Mouse (Mus musculus): ENCODE measurements at regions not wholly inside any gene's neighbourhood (a gene's known extent, or its start where the extent isn't known, plus 50 kb on each side); places are given as distances from the start of the nearest gene placed in this dataset.

DNA sequence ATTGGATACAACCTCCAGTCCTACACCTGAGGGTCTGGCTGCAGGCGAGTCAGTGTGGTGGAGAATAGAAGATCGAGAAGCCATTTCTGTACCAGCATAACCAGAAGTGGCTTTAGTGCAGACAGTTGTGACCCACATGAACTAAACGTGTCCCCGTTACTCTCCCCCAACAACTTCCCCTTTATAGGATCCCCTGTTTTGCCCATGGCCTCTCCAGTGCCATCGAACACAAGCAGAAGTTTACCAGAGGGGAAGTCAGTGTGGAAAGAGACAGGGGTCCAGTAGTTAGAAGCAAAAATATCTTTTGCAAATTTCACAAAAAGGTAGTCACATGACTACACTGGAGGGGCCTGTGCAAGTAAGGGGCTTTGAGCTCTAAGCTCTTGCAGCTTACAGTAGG lies 83.4 kb upstream of the Itga6 start:
- H3K36me3 ChIP-seq (ENCODE audit: control insufficient read depth, insufficient read depth, low read length, poor library complexity, severe bottlenecking), result no peaks in the 10 kb centered on the region
- H3K4me3 ChIP-seq (ENCODE audit: insufficient read depth in 1 of 2, low read depth in 1 of 2, low read length in 2 of 2, poor library complexity in 1 of 2, severe bottlenecking in 1 of 2), result no peak overlapping the region
- H3K9ac ChIP-seq (ENCODE audit: insufficient read depth, low read depth, low read length, poor library complexity, severe bottlenecking), result no peak overlapping the region
- H3K9me3 ChIP-seq (ENCODE audit: control insufficient read depth, insufficient read depth, low read depth, low read length), result no peaks in the 10 kb centered on the region
- H3K27ac ChIP-seq (ENCODE audit: insufficient read depth, low read depth, low read length, poor library complexity, severe bottlenecking), result no peak overlapping the region
- H3K4me1 ChIP-seq (ENCODE audit: control insufficient read depth in 2 of 2, insufficient read depth in 2 of 2, low read length in 2 of 2, poor library complexity in 1 of 2), result peaks cover 9 to 10% of the 10 kb centered on the region in 2 experiments; a peak in 3 of 4 replicates
- DNase-seq (ENCODE audit: low read depth, low spot score), result no peak
- in situ Hi-C loops (cut with MboI; ENCODE audit: low sequenced_read_pairs in 2 of 2, unreplicated experiment in 2 of 2), result no loop called here
- TF ChIP-seq ZNF384 (IDR thresholded peaks at IDR 0.05; ENCODE audit: low read depth, low read length) (no peak), ZC3H11A (IDR thresholded peaks at IDR 0.05; ENCODE audit: borderline replicate concordance, low read depth, low read length) (no peak)

DNA sequence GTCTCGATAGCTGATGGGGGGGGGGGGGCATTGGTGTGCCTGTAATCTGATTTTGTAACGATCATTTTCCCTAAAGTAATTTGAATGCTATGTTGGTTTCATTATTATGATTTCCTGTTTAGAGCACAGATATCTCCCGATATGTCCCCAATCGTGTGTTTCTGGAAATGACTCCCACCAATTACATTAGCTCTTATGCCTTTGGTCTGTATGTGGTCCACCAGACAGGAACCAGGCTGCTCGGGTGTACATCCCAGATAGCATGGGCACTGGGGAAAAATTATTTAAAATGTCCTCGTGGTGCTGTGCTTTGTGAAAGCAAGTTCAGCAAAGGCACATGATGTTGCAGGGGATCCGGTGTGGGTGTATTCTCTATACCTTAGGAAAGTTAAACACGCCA lies 82.0 kb upstream of the Itga6 start:
- TF ChIP-seq CHD2 (IDR thresholded peaks at IDR 0.05; ENCODE audit: low read depth, low read length) (no peak), HCFC1 (IDR thresholded peaks at IDR 0.05; ENCODE audit: borderline replicate concordance, insufficient read depth, low read length) (no peak), ZC3H11A (IDR thresholded peaks at IDR 0.05; ENCODE audit: borderline replicate concordance, low read depth, low read length) (no peak), MAFK (IDR thresholded peaks at IDR 0.05; ENCODE audit: insufficient read depth, low read depth, low read length) (no peak), ZNF384 (IDR thresholded peaks at IDR 0.05; ENCODE audit: low read depth, low read length) (no peak)
- DNase-seq (ENCODE audit: low read depth, low spot score), result no peak
- Histone ChIP-seq H3K4me3 (ENCODE audit: insufficient read depth in 1 of 2, low read depth in 1 of 2, low read length in 2 of 2, poor library complexity in 1 of 2, severe bottlenecking in 1 of 2) (no peak overlapping the region), H3K9me3 (ENCODE audit: control insufficient read depth, insufficient read depth, low read depth, low read length) (no peaks in the 10 kb centered on the region), H3K9ac (ENCODE audit: insufficient read depth, low read depth, low read length, poor library complexity, severe bottlenecking) (no peak overlapping the region), H3K36me3 (ENCODE audit: control insufficient read depth, insufficient read depth, low read length, poor library complexity, severe bottlenecking) (no peaks in the 10 kb centered on the region), H3K4me1 (ENCODE audit: control insufficient read depth in 2 of 2, insufficient read depth in 2 of 2, low read length in 2 of 2, poor library complexity in 1 of 2) (peaks cover 0 to 6% of the 10 kb centered on the region in 2 experiments; a peak in 1 of 4 replicates), H3K27ac (ENCODE audit: insufficient read depth, low read depth, low read length, poor library complexity, severe bottlenecking) (no peak overlapping the region)
- in situ Hi-C loops (cut with MboI; ENCODE audit: low sequenced_read_pairs in 2 of 2, unreplicated experiment in 2 of 2), result no loop called here

DNA sequence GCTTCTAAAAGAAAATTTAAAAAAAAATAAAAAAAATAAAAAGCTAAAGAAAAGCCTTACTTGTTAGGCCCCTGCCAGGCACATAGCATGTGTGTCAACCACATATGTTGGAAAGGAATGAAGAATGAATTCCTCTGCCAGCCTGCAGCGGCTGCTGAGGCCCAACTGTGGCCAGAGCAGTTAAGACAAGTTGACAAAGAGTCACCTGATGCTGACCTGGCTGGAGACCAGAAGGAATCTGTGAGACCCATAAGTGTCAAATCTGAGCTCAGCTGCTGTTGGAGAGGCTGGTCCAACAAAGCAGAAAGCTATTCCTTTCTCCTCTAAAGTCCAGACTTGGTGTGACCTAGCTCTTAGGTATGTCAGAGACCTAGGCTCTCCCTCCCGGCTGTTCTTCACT lies 78.5 kb upstream of the Itga6 start:
- no peak for DNase-seq (ENCODE audit: low read depth, low spot score)
- in situ Hi-C loops (cut with MboI; ENCODE audit: low sequenced_read_pairs in 2 of 2, unreplicated experiment in 2 of 2), result no loop called here
- Histone ChIP-seq H3K4me3 (ENCODE audit: insufficient read depth in 1 of 2, low read depth in 1 of 2, low read length in 2 of 2, poor library complexity in 1 of 2, severe bottlenecking in 1 of 2) (no peak overlapping the region), H3K36me3 (ENCODE audit: control insufficient read depth, insufficient read depth, low read length, poor library complexity, severe bottlenecking) (no peaks in the 10 kb centered on the region), H3K27ac (ENCODE audit: insufficient read depth, low read depth, low read length, poor library complexity, severe bottlenecking) (no peak overlapping the region), H3K9me3 (ENCODE audit: control insufficient read depth, insufficient read depth, low read depth, low read length) (no peaks in the 10 kb centered on the region), H3K4me1 (ENCODE audit: control insufficient read depth in 2 of 2, insufficient read depth in 2 of 2, low read length in 2 of 2, poor library complexity in 1 of 2) (peaks cover 0 to 3% of the 10 kb centered on the region in 2 experiments; a peak in 1 of 4 replicates), H3K9ac (ENCODE audit: insufficient read depth, low read depth, low read length, poor library complexity, severe bottlenecking) (no peak overlapping the region)
- TF ChIP-seq ZNF384 (IDR thresholded peaks at IDR 0.05; ENCODE audit: low read depth, low read length), result no peak
- TF ChIP-seq HCFC1 (IDR thresholded peaks at IDR 0.05; ENCODE audit: borderline replicate concordance, insufficient read depth, low read length), result no peak
- no peak for TF ChIP-seq ZC3H11A (IDR thresholded peaks at IDR 0.05; ENCODE audit: borderline replicate concordance, low read depth, low read length)
- no peak for TF ChIP-seq CHD2 (IDR thresholded peaks at IDR 0.05; ENCODE audit: low read depth, low read length)
- no peak for TF ChIP-seq MAFK (IDR thresholded peaks at IDR 0.05; ENCODE audit: insufficient read depth, low read depth, low read length)

DNA sequence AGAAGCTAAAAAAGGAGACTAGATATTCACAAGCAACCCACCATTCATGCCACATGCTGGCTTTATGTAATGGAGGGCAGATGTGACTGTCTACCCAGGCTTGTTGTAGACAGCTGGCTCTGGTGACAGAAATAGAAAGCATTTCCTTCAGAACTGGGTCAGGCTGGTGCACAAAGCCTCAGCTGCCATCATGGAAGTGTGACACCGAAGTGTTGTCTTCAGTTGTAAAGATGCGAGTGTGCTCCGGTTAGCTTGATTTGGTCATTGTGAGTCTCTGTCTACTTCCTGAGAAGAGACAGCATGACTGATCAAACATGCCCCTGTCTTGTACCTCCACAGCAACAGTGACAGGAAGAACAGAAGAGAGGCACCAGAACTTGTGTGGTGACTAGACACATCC lies 77.7 kb upstream of the Itga6 start:
- H3K9ac ChIP-seq (ENCODE audit: insufficient read depth, low read depth, low read length, poor library complexity, severe bottlenecking), result no peak overlapping the region
- DNase-seq (ENCODE audit: low read depth, low spot score), result no peak
- TF ChIP-seq HCFC1 (IDR thresholded peaks at IDR 0.05; ENCODE audit: borderline replicate concordance, insufficient read depth, low read length), result no peak
- no peak for TF ChIP-seq ZC3H11A (IDR thresholded peaks at IDR 0.05; ENCODE audit: borderline replicate concordance, low read depth, low read length)
- TF ChIP-seq CHD2 (IDR thresholded peaks at IDR 0.05; ENCODE audit: low read depth, low read length), result no peak
- no peak for TF ChIP-seq ZNF384 (IDR thresholded peaks at IDR 0.05; ENCODE audit: low read depth, low read length)
- TF ChIP-seq MAFK (IDR thresholded peaks at IDR 0.05; ENCODE audit: insufficient read depth, low read depth, low read length), result no peak
- H3K4me1 ChIP-seq (ENCODE audit: control insufficient read depth in 2 of 2, insufficient read depth in 2 of 2, low read length in 2 of 2, poor library complexity in 1 of 2), result peaks cover 0 to 2% of the 10 kb centered on the region in 2 experiments; a peak in 1 of 4 replicates
- H3K4me3 ChIP-seq (ENCODE audit: insufficient read depth in 1 of 2, low read depth in 1 of 2, low read length in 2 of 2, poor library complexity in 1 of 2, severe bottlenecking in 1 of 2), result no peak overlapping the region
- H3K27ac ChIP-seq (ENCODE audit: insufficient read depth, low read depth, low read length, poor library complexity, severe bottlenecking), result no peak overlapping the region
- no peaks in the 10 kb centered on the region for H3K9me3 ChIP-seq (ENCODE audit: control insufficient read depth, insufficient read depth, low read depth, low read length)
- H3K36me3 ChIP-seq (ENCODE audit: control insufficient read depth, insufficient read depth, low read length, poor library complexity, severe bottlenecking), result no peaks in the 10 kb centered on the region
- in situ Hi-C loops (cut with MboI; ENCODE audit: low sequenced_read_pairs in 2 of 2, unreplicated experiment in 2 of 2), result no loop called here

DNA sequence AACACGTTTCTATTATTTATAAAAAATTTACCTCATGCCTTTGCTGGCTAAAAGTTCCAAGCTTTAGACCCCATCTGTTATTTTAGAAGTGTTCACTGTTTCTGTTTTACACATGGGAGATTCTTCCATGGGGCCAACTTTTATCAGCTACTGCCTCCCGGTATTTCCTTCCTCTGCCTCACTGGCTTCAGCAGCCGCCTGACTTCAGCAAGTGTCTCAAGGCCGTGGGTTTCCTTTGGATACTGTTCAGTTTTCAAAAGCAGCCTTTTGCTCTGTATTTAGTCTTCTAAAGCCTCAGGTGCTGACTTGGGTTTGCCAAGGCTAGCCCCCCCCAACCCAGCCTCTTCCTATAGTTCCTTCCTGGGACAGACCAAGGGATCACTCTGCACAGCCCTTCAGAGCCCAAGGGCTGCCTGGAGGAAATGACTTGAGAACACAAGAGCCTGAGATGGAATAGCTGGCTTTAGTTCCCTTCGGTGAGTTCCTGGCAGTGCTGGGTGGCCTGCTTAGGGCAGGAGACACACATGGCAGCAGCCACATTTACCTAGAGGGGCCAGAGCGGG lies 75.1 kb upstream of the Itga6 start:
- Histone ChIP-seq H3K9me3 (ENCODE audit: control insufficient read depth, insufficient read depth, low read depth, low read length) (no peaks in the 10 kb centered on the region), H3K4me3 (ENCODE audit: insufficient read depth in 1 of 2, low read depth in 1 of 2, low read length in 2 of 2, poor library complexity in 1 of 2, severe bottlenecking in 1 of 2) (no peak overlapping the region), H3K27ac (ENCODE audit: insufficient read depth, low read depth, low read length, poor library complexity, severe bottlenecking) (no peak overlapping the region), H3K9ac (ENCODE audit: insufficient read depth, low read depth, low read length, poor library complexity, severe bottlenecking) (no peak overlapping the region), H3K4me1 (ENCODE audit: control insufficient read depth in 2 of 2, insufficient read depth in 2 of 2, low read length in 2 of 2, poor library complexity in 1 of 2) (peaks cover 0 to 4% of the 10 kb centered on the region in 2 experiments; a peak in 1 of 4 replicates), H3K36me3 (ENCODE audit: control insufficient read depth, insufficient read depth, low read length, poor library complexity, severe bottlenecking) (no peaks in the 10 kb centered on the region)
- DNase-seq (ENCODE audit: low read depth, low spot score), result no peak
- TF ChIP-seq ZC3H11A (IDR thresholded peaks at IDR 0.05; ENCODE audit: borderline replicate concordance, low read depth, low read length), result no peak
- no peak for TF ChIP-seq ZNF384 (IDR thresholded peaks at IDR 0.05; ENCODE audit: low read depth, low read length)
- TF ChIP-seq MAFK (IDR thresholded peaks at IDR 0.05; ENCODE audit: insufficient read depth, low read depth, low read length), result no peak
- TF ChIP-seq CHD2 (IDR thresholded peaks at IDR 0.05; ENCODE audit: low read depth, low read length), result no peak
- TF ChIP-seq HCFC1 (IDR thresholded peaks at IDR 0.05; ENCODE audit: borderline replicate concordance, insufficient read depth, low read length), result no peak
- in situ Hi-C loops (cut with MboI; ENCODE audit: low sequenced_read_pairs in 2 of 2, unreplicated experiment in 2 of 2), result no loop called here

Data from ES-E14 (cell line).